Mouse (Mus musculus): ENCODE results near the gene Jmjd1c. TPM values are rescaled to one million over a fixed set of nuclear protein-coding genes. Genes with fewer than 3 reads are reported as not detected.
A peak's percentile ranks its signal among the peaks of the same experiment; 100 is the strongest.

Jmjd1c gene
- polyA plus RNA-seq, 1 experiment = 31.5 TPM

- H3K4me1 ChIP-seq (replicated peaks; ENCODE audit: control insufficient read depth, insufficient read depth, low read length) = peaks cover 4% of the 10 kb centered on the region
- peak overlapping the region; percentile 89; the same call in 1 of the 2 replicates for H3K27ac ChIP-seq (ENCODE audit: control insufficient read depth, insufficient read depth, low read length)
- no peak for TF ChIP-seq POLR2A (IDR thresholded peaks at IDR 0.05; ENCODE audit: control insufficient read depth, extremely low read depth, insufficient read depth, low read length, poor library complexity)
- no peak for TF ChIP-seq CTCF (IDR thresholded peaks at IDR 0.05; ENCODE audit: borderline replicate concordance, control insufficient read depth, extremely low read depth, insufficient read depth, low read length, poor library complexity)
- 2% methylated on average over 5 of the region's 5 CpGs for WGBS
- no peaks in the 10 kb centered on the region for H3K27me3 ChIP-seq (ENCODE audit: control insufficient read depth, insufficient read depth, low read length)
- H3K36me3 ChIP-seq (ENCODE audit: control insufficient read depth, insufficient read depth, low read length) = peaks cover 5% of the 10 kb centered on the region; the same call in 1 of the 2 replicates
- peak overlapping the region; percentile 58 for H3K4me3 ChIP-seq (ENCODE audit: control insufficient read depth, insufficient read depth, low read length)
- DNase-seq = peak; percentile 22
Measured at GRCm38 (mm10) chr10:67187001-67187453, 91.1 kb downstream of the Jmjd1c start.

GRCm38 (mm10) chr10:67187952-67188351 is 92.0 kb downstream of the Jmjd1c start:
- TF ChIP-seq POLR2A (IDR thresholded peaks at IDR 0.05; ENCODE audit: control insufficient read depth, extremely low read depth, insufficient read depth, low read length, poor library complexity) = no peak
- no peak for TF ChIP-seq CTCF (IDR thresholded peaks at IDR 0.05; ENCODE audit: borderline replicate concordance, control insufficient read depth, extremely low read depth, insufficient read depth, low read length, poor library complexity)
- DNase-seq = no peak
- Histone ChIP-seq H3K36me3 (ENCODE audit: control insufficient read depth, insufficient read depth, low read length) (peaks cover 5% of the 10 kb centered on the region; the same call in 1 of the 2 replicates), H3K4me1 (replicated peaks; ENCODE audit: control insufficient read depth, insufficient read depth, low read length) (peaks cover 5% of the 10 kb centered on the region), H3K27ac (ENCODE audit: control insufficient read depth, insufficient read depth, low read length) (no peak overlapping the region), H3K4me3 (ENCODE audit: control insufficient read depth, insufficient read depth, low read length) (no peak overlapping the region), H3K27me3 (ENCODE audit: control insufficient read depth, insufficient read depth, low read length) (no peaks in the 10 kb centered on the region)
- 67% methylated on average over 2 of the region's 2 CpGs for WGBS

- Histone ChIP-seq H3K27me3 (ENCODE audit: control insufficient read depth, insufficient read depth, low read length) (no peaks in the 10 kb centered on the region), H3K4me1 (replicated peaks; ENCODE audit: control insufficient read depth, insufficient read depth, low read length) (peaks cover 6% of the 10 kb centered on the region), H3K4me3 (ENCODE audit: control insufficient read depth, insufficient read depth, low read length) (no peak overlapping the region), H3K27ac (ENCODE audit: control insufficient read depth, insufficient read depth, low read length) (no peak overlapping the region), H3K36me3 (ENCODE audit: control insufficient read depth, insufficient read depth, low read length) (peaks cover 5% of the 10 kb centered on the region; the same call in 1 of the 2 replicates)
- DNase-seq = peak; percentile 28
- TF ChIP-seq POLR2A (IDR thresholded peaks at IDR 0.05; ENCODE audit: control insufficient read depth, extremely low read depth, insufficient read depth, low read length, poor library complexity) (no peak), CTCF (IDR thresholded peaks at IDR 0.05; ENCODE audit: borderline replicate concordance, control insufficient read depth, extremely low read depth, insufficient read depth, low read length, poor library complexity) (no peak)
Measured at GRCm38 (mm10) chr10:67189057-67189456, 93.1 kb downstream of the Jmjd1c start.

- peaks cover 5% of the 10 kb centered on the region; the same call in 1 of the 2 replicates for H3K36me3 ChIP-seq (ENCODE audit: control insufficient read depth, insufficient read depth, low read length)
- DNase-seq = peak; percentile 41
- H3K4me3 ChIP-seq (ENCODE audit: control insufficient read depth, insufficient read depth, low read length) = no peak overlapping the region
- TF ChIP-seq CTCF (IDR thresholded peaks at IDR 0.05; ENCODE audit: borderline replicate concordance, control insufficient read depth, extremely low read depth, insufficient read depth, low read length, poor library complexity) = no peak
- no peak for TF ChIP-seq POLR2A (IDR thresholded peaks at IDR 0.05; ENCODE audit: control insufficient read depth, extremely low read depth, insufficient read depth, low read length, poor library complexity)
- 93% methylated on average over 1 of the region's 1 CpGs for WGBS
- H3K27me3 ChIP-seq (ENCODE audit: control insufficient read depth, insufficient read depth, low read length) = no peaks in the 10 kb centered on the region
- no peak overlapping the region for H3K27ac ChIP-seq (ENCODE audit: control insufficient read depth, insufficient read depth, low read length)
- H3K4me1 ChIP-seq (replicated peaks; ENCODE audit: control insufficient read depth, insufficient read depth, low read length) = peaks cover 7% of the 10 kb centered on the region
Measured at GRCm38 (mm10) chr10:67190261-67190660, 94.3 kb downstream of the Jmjd1c start.

- Histone ChIP-seq H3K27ac (ENCODE audit: control insufficient read depth, insufficient read depth, low read length) (no peak overlapping the region), H3K4me1 (replicated peaks; ENCODE audit: control insufficient read depth, insufficient read depth, low read length) (peaks cover 9% of the 10 kb centered on the region), H3K36me3 (ENCODE audit: control insufficient read depth, insufficient read depth, low read length) (peaks cover 5% of the 10 kb centered on the region; the same call in 1 of the 2 replicates), H3K4me3 (ENCODE audit: control insufficient read depth, insufficient read depth, low read length) (no peak overlapping the region), H3K27me3 (ENCODE audit: control insufficient read depth, insufficient read depth, low read length) (no peaks in the 10 kb centered on the region)
- peak; percentile 38 for DNase-seq
- TF ChIP-seq CTCF (IDR thresholded peaks at IDR 0.05; ENCODE audit: borderline replicate concordance, control insufficient read depth, extremely low read depth, insufficient read depth, low read length, poor library complexity) (no peak), POLR2A (IDR thresholded peaks at IDR 0.05; ENCODE audit: control insufficient read depth, extremely low read depth, insufficient read depth, low read length, poor library complexity) (no peak)
- 96% methylated on average over 3 of the region's 3 CpGs for WGBS
Measured at GRCm38 (mm10) chr10:67192366-67192765, 96.4 kb downstream of the Jmjd1c start.

- H3K36me3 ChIP-seq (ENCODE audit: control insufficient read depth, insufficient read depth, low read length) = peaks cover 5% of the 10 kb centered on the region; the same call in 1 of the 2 replicates
- TF ChIP-seq CTCF (IDR thresholded peaks at IDR 0.05; ENCODE audit: borderline replicate concordance, control insufficient read depth, extremely low read depth, insufficient read depth, low read length, poor library complexity) = no peak
- TF ChIP-seq POLR2A (IDR thresholded peaks at IDR 0.05; ENCODE audit: control insufficient read depth, extremely low read depth, insufficient read depth, low read length, poor library complexity) = no peak
- WGBS = 66% methylated on average over 3 of the region's 3 CpGs
- peak; percentile 29 for DNase-seq
- no peak overlapping the region for H3K4me3 ChIP-seq (ENCODE audit: control insufficient read depth, insufficient read depth, low read length)
- H3K27me3 ChIP-seq (ENCODE audit: control insufficient read depth, insufficient read depth, low read length) = no peaks in the 10 kb centered on the region
- no peak overlapping the region for H3K27ac ChIP-seq (ENCODE audit: control insufficient read depth, insufficient read depth, low read length)
- H3K4me1 ChIP-seq (replicated peaks; ENCODE audit: control insufficient read depth, insufficient read depth, low read length) = peaks cover 9% of the 10 kb centered on the region
Measured at GRCm38 (mm10) chr10:67193003-67193652, 97.2 kb downstream of the Jmjd1c start.

Measured in thymus, adult 2 months (tissue).